Comparison of ENCODE assay signal across 9 mouse cellular contexts in genomic region chr13:64150121-64150520, GRCm38 (mm10). TPM values are rescaled to one million over a fixed set of nuclear protein-coding genes. Genes with fewer than 3 reads are reported as not detected.
DNase-seq lines count a peak whose midpoint lies in the region; ATAC-seq and TF ChIP-seq lines count a peak whose summit lies in the region.
"Had no signal": no experiment of that assay in that cellular context is flagged by ENCODE, and none has a peak within 500 bp of the region (broad histone marks: within the 10 kb centered on the region; RNA-seq: fewer than 3 reads in every experiment).

No protein-coding gene starts in this region.

- no peak for ATAC-seq in forebrain, embryonic 11.5 days (replicated peaks; ENCODE audit: low FRiP score)
- ATAC-seq in forebrain, postnatal 0 days, result no peak
- ATAC-seq in megakaryocyte, adult 5-6 weeks (ENCODE audit: poor library complexity, severe bottlenecking), result no peak
- no peak for ATAC-seq in liver, embryonic 14.5 days (ENCODE audit: insufficient read depth)

- no peak for DNase-seq in forebrain, embryonic 11.5 days (ENCODE audit: low spot score)
- no peak for DNase-seq in forebrain, postnatal 0 days
- DNase-seq in T-cell, adult 2 months (ENCODE audit: low spot score), result peak; percentile 10
- peak in 1 of 3 experiments; percentile 53 for DNase-seq in liver, embryonic 14.5 days (ENCODE audit: low read depth in 3 of 3, low spot score in 3 of 3)
- no peak for DNase-seq in layer of hippocampus, adult 9-10 months (ENCODE audit: low spot score)
- no peak for DNase-seq in layer of hippocampus, postnatal 25 days (ENCODE audit: extremely low spot score in 1 of 2, low spot score in 1 of 2)
- DNase-seq: kidney, postnatal 10 days had no signal

- 84% methylated on average over 5 of the region's 5 CpGs for WGBS in forebrain, embryonic 11.5 days
- 68% methylated on average over 5 of the region's 5 CpGs for WGBS in forebrain, postnatal 0 days
- 60% methylated on average over 5 of the region's 5 CpGs for WGBS in liver, embryonic 14.5 days (ENCODE audit: insufficient replicate concordance)

- H3K9ac ChIP-seq in forebrain, embryonic 11.5 days (ENCODE audit: low read length), result no peak overlapping the region
- H3K9ac ChIP-seq in forebrain, postnatal 0 days, result no peak overlapping the region
- H3K9ac ChIP-seq in liver, embryonic 14.5 days (replicated peaks), result peak overlapping the region; percentile 34; the same call in 1 of the 2 replicates

- TF ChIP-seq CTCF in forebrain, postnatal 0 days (IDR thresholded peaks at IDR 0.05; ENCODE audit: low read depth), result no peak
- TF ChIP-seq CTCF in liver, embryonic 14.5 days (IDR thresholded peaks at IDR 0.05; ENCODE audit: low read depth), result no peak

- no peaks in the 10 kb centered on the region for H3K36me3 ChIP-seq in forebrain, embryonic 11.5 days (ENCODE audit: control insufficient read depth, insufficient read depth, low read length)
- H3K36me3 ChIP-seq in forebrain, postnatal 0 days (ENCODE audit: insufficient read depth), result no peaks in the 10 kb centered on the region
- peaks cover 9% of the 10 kb centered on the region for H3K36me3 ChIP-seq in megakaryocyte, embryonic 14.5 days (replicated peaks; ENCODE audit: low read length)
- peaks cover 12% of the 10 kb centered on the region for H3K36me3 ChIP-seq in liver, embryonic 14.5 days (replicated peaks; ENCODE audit: control insufficient read depth, insufficient read depth, low read depth)

- H3K4me2 ChIP-seq in forebrain, embryonic 11.5 days (ENCODE audit: low read depth, low read length, severe bottlenecking), result 0 out of 2 replicates have a peak overlapping the region, but pooled peaks have one; percentile 18
- H3K4me2 ChIP-seq in forebrain, postnatal 0 days (ENCODE audit: low read depth), result no peak overlapping the region
- H3K4me2 ChIP-seq in liver, embryonic 14.5 days (ENCODE audit: low read depth), result peak overlapping the region; percentile 72

- no peaks in the 10 kb centered on the region for H3K27me3 ChIP-seq in forebrain, embryonic 11.5 days (ENCODE audit: control insufficient read depth, insufficient read depth, low read length)
- 0 out of 2 replicates have a peak, but pooled peaks cover 4% of the 10 kb centered on the region for H3K27me3 ChIP-seq in forebrain, postnatal 0 days (ENCODE audit: insufficient read depth, low read length)
- no peaks in the 10 kb centered on the region for H3K27me3 ChIP-seq in megakaryocyte, embryonic 14.5 days (replicated peaks)
- no peaks in the 10 kb centered on the region for H3K27me3 ChIP-seq in liver, embryonic 14.5 days (ENCODE audit: control insufficient read depth, insufficient read depth, low read length)

- H3K27ac ChIP-seq in forebrain, embryonic 11.5 days (ENCODE audit: low read depth, low read length), result no peak overlapping the region
- H3K27ac ChIP-seq in forebrain, postnatal 0 days (ENCODE audit: low read depth, low read length), result no peak overlapping the region
- H3K27ac ChIP-seq in liver, embryonic 14.5 days, result no peak overlapping the region

- no peak for TF ChIP-seq EP300 in liver, embryonic 14.5 days (IDR thresholded peaks at IDR 0.05; ENCODE audit: low read depth)

- H3K4me3 ChIP-seq in forebrain, embryonic 11.5 days (ENCODE audit: low read depth, low read length), result no peak overlapping the region
- H3K4me3 ChIP-seq in forebrain, postnatal 0 days (ENCODE audit: low read depth, low read length), result no peak overlapping the region
- H3K4me3 ChIP-seq in megakaryocyte, embryonic 14.5 days (replicated peaks), result peak overlapping the region; percentile 73
- H3K4me3 ChIP-seq in liver, embryonic 14.5 days (ENCODE audit: insufficient read depth in 1 of 2, low read depth in 2 of 2, low read length in 2 of 2), result peak overlapping the region; percentile 41 to 82

- peaks cover 6% of the 10 kb centered on the region for H3K4me1 ChIP-seq in forebrain, embryonic 11.5 days (replicated peaks; ENCODE audit: control insufficient read depth, insufficient read depth, low read length)
- peaks cover 3% of the 10 kb centered on the region; the same call in 1 of the 2 replicates for H3K4me1 ChIP-seq in forebrain, postnatal 0 days (ENCODE audit: insufficient read depth)
- H3K4me1 ChIP-seq in megakaryocyte, embryonic 14.5 days, result peaks cover 35% of the 10 kb centered on the region
- H3K4me1 ChIP-seq in liver, embryonic 14.5 days (replicated peaks; ENCODE audit: control insufficient read depth in 2 of 2, insufficient read depth in 2 of 2, low read length in 1 of 2), result peaks cover 13 to 18% of the 10 kb centered on the region in 2 experiments

- H3K9me3 ChIP-seq in forebrain, embryonic 11.5 days (ENCODE audit: control insufficient read depth, low read length), result no peaks in the 10 kb centered on the region
- no peaks in the 10 kb centered on the region for H3K9me3 ChIP-seq in forebrain, postnatal 0 days (ENCODE audit: low read length)
- H3K9me3 ChIP-seq in megakaryocyte, embryonic 14.5 days, result no peaks in the 10 kb centered on the region
- no peaks in the 10 kb centered on the region for H3K9me3 ChIP-seq in liver, embryonic 14.5 days (ENCODE audit: control insufficient read depth, low read length)

RNA-seq across cellular contexts. Expression of gene Zfp367, which starts 2.9 kb away (rescaled TPM):
- 27.2 and 29.8 TPM in 2 replicates for polyA plus RNA-seq in forebrain, embryonic 11.5 days (2014; fragmentation: Nextera tagmentation; extraction: Ambion mirVana)
- total RNA-seq in forebrain, postnatal 0 days (2014; rRNA removed), result 6.3 and 9.1 TPM in 2 replicates
- 3.1 and 4.1 TPM in 2 replicates for polyA plus RNA-seq in forebrain, postnatal 0 days (2015; fragmentation: Nextera tagmentation; extraction: Ambion mirVana)
- 2.1 TPM in 1 of 2 replicates, not detected in the other for polyA plus RNA-seq in megakaryocyte, embryonic 14.5 days (2012; ENCODE audit: insufficient read depth, low replicate concordance)
- 26.4 and 34.6 TPM in 2 replicates for total RNA-seq in megakaryocyte, adult 5-6 weeks (2015)
- total RNA-seq in megakaryocyte, adult 5-6 weeks (2017), result 38.7 and 48.5 TPM in 2 replicates
- 11.7 and 15.2 TPM in 2 replicates for polyA plus RNA-seq in liver, embryonic 14.5 days (2012; rRNA removed)
- 23.5 and 26.5 TPM in 2 replicates for polyA plus RNA-seq in liver, embryonic 14.5 days (2014; fragmentation: Nextera tagmentation; extraction: Ambion mirVana)
- 10 to 100 TPM; 12.6 to 15.9 TPM for total RNA-seq in layer of hippocampus, postnatal 25 days (2021)

RNA-seq across cellular contexts. Expression of gene Habp4, which starts 11.5 kb away (rescaled TPM):
- 20.4 and 22.5 TPM in 2 replicates for polyA plus RNA-seq in forebrain, embryonic 11.5 days (2014; fragmentation: Nextera tagmentation; extraction: Ambion mirVana)
- total RNA-seq in forebrain, postnatal 0 days (2014; rRNA removed), result 34.3 and 37.7 TPM in 2 replicates
- polyA plus RNA-seq in forebrain, postnatal 0 days (2015; fragmentation: Nextera tagmentation; extraction: Ambion mirVana), result 34.2 and 41.1 TPM in 2 replicates
- 0.87 and 24.9 TPM in 2 replicates for polyA plus RNA-seq in megakaryocyte, embryonic 14.5 days (2012; ENCODE audit: insufficient read depth, low replicate concordance)
- 6.2 and 7.2 TPM in 2 replicates for total RNA-seq in megakaryocyte, adult 5-6 weeks (2015)
- 5.0 and 6.5 TPM in 2 replicates for total RNA-seq in megakaryocyte, adult 5-6 weeks (2017)
- 6.4 and 10.3 TPM in 2 replicates for polyA plus RNA-seq in liver, embryonic 14.5 days (2012; rRNA removed)
- 7.7 and 9.7 TPM in 2 replicates for polyA plus RNA-seq in liver, embryonic 14.5 days (2014; fragmentation: Nextera tagmentation; extraction: Ambion mirVana)
- total RNA-seq in layer of hippocampus, postnatal 25 days (2021), result 100 to 1,000 TPM; 145 to 153 TPM

RNA-seq across cellular contexts. Expression of gene Slc35d2, which starts 21.0 kb away (rescaled TPM):
- 2.2 and 3.1 TPM in 2 replicates for polyA plus RNA-seq in forebrain, embryonic 11.5 days (2014; fragmentation: Nextera tagmentation; extraction: Ambion mirVana)
- 1.4 and 2.6 TPM in 2 replicates for total RNA-seq in forebrain, postnatal 0 days (2014; rRNA removed)
- polyA plus RNA-seq in forebrain, postnatal 0 days (2015; fragmentation: Nextera tagmentation; extraction: Ambion mirVana), result 1.0 and 1.5 TPM in 2 replicates
- 12.2 TPM in 1 of 2 replicates, not detected in the other for polyA plus RNA-seq in megakaryocyte, embryonic 14.5 days (2012; ENCODE audit: insufficient read depth, low replicate concordance)
- 11.2 and 16.0 TPM in 2 replicates for total RNA-seq in megakaryocyte, adult 5-6 weeks (2015)
- 18.1 and 18.4 TPM in 2 replicates for total RNA-seq in megakaryocyte, adult 5-6 weeks (2017)
- polyA plus RNA-seq in liver, embryonic 14.5 days (2012; rRNA removed), result 3.3 and 3.7 TPM in 2 replicates
- 6.7 and 7.2 TPM in 2 replicates for polyA plus RNA-seq in liver, embryonic 14.5 days (2014; fragmentation: Nextera tagmentation; extraction: Ambion mirVana)
- 1 to 10 TPM in 1 of 2 experiments, under 1 TPM in 1; 0.69 to 1.0 TPM for total RNA-seq in layer of hippocampus, postnatal 25 days (2021)

Comparison
In these comparisons a context has a peak if more than half of its experiments do, and no peak if none do; other contexts are left out.
1. H3K4me3 ChIP-seq: peak in megakaryocyte, embryonic 14.5 days (single experiment) and liver, embryonic 14.5 days (2 of 2); none in forebrain, embryonic 11.5 days (single experiment) and forebrain, postnatal 0 days (single experiment).